Mouse (Mus musculus) spleen, postnatal 4 days (tissue): ENCODE results near the gene Tmem52.
"Not testable (repeated sequence)": the region's sequence is repeated elsewhere in the genome, so short reads cannot be mapped to it uniquely, and the experiment has no call there.

ENCODE experiments used
- DNase-seq, 2 experiments: peaks; one replicate each; pipeline ENCODE4 v3.0.0; 2022; ENCODE audit warnings: low spot score in 2 of 2

Tmem52 gene

DNA sequence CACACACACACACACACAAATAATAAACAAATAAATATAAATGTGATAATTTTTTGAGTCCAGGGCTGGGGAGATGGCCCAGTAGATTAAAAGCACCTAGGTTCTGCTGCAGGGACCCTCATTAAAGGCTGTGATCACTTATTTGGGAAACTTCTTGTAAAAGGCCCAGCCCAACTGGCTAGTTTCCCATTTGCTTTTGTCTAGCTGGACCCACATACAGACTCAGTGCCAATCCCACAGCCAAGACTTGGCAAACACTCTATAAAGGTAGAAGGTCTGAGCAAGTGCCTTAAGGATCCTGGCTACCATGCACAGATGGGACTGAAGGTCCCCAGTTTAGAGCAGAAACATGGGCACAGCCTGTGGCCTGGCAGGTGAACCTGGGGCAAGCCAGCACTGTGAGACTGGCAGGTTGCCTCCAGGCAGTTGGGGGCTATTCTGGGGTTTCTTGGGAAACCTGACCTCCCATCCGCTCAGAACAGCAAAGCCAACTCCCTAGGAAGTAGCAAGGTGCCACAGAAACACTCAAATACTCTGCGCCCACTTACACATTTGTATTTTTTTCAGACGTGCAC lies 3.9 kb downstream of the Tmem52 start:
- no peak for DNase-seq

DNA sequence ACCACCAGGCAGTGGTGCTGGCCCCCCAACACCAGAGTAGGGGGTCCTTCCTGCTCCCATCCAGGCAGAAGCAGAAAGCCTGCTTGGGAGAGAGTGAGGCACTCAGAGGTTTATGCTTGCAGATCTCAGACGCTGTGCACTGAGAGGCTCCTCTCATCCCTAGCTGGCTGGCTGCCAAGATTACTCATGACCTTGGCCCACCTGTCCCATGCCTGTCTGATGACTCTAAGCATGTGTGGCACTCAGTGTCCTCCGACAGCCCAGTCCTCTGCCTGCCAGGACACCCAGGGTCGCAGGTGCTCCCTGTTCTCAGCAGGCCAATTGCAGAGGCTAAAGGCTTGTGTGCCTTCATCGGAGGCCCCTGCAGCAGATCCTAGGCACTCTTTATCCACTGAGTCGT lies 4.4 kb downstream of the Tmem52 start:
- DNase-seq, result peak in 1 of 2 experiments; percentile 59

DNA sequence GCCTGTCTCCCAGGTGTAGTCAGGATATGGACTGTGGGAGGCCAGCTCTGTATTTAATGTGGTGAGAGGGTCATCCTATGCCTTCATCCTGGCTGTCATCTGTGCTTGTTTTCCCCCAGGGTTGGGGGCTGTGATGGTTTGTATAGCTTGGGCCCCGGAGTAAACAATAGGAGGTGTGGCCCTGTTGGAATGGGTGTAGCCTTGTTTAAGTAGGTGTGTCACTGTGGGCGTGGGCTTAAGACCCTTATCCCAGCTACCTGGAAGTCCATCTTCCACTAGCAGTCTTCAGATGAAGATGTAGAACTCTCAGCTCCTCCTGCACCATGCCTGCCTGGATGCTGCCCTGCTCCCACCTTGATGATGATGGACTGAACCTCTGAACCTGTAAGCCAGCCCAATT lies 4.9 kb downstream of the Tmem52 start:
- not testable (repeated sequence) for DNase-seq

DNA sequence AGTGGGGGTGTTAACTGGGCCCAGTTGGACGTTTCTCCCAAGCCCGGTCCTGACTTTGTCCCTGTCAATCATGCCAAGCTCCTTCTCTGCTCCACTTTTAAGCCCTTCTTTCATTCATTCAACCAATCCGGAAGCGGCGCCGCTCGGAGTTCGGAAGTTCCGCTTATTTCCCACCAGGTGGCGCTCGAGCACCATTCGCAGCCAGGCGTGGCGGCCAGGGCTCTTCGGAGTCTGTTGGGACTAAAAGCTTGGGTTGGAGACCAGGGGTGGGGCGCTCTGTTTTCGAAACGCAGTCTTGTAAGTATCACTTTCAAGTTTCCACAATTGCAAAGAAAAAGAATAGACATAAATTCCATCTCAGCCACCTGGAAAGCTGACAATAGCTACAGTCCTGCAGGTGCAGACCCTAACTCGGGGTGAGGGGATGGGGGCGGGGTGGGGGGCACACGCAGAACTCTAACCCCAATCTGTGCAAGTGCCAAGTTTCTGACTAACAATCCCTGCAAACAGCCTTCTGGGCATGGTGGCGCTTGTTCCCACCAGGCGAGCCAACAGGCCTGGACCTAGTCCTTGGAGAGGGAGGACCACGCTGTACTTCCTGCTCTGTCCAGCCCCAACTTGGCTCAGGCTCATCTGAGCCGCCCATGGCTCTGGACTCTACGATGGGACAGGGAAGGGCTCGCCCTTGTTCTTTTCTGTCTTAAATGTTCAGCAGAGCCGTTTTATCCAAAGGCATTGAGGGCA lies 12.6 kb downstream of the Tmem52 start:
- peak; percentile 79 to 95 for DNase-seq

DNA sequence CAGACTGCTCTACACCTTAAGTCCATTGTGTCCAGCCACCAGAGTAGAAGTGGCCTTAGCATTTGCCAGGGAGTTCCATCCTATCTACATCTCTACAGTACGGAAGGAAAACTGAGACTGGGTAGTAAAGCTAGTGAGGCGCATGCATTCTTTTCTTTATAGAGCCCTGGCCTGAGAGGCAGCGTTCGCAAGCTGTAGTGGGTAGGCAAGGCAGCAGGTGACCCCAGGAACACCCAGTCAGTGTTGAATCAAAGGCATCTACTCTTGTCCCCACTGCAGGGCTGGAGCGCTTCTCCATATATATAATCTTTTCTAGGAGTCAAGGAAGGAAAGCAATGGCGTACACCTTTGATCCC lies 13.2 kb downstream of the Tmem52 start:
- DNase-seq, result no peak

DNA sequence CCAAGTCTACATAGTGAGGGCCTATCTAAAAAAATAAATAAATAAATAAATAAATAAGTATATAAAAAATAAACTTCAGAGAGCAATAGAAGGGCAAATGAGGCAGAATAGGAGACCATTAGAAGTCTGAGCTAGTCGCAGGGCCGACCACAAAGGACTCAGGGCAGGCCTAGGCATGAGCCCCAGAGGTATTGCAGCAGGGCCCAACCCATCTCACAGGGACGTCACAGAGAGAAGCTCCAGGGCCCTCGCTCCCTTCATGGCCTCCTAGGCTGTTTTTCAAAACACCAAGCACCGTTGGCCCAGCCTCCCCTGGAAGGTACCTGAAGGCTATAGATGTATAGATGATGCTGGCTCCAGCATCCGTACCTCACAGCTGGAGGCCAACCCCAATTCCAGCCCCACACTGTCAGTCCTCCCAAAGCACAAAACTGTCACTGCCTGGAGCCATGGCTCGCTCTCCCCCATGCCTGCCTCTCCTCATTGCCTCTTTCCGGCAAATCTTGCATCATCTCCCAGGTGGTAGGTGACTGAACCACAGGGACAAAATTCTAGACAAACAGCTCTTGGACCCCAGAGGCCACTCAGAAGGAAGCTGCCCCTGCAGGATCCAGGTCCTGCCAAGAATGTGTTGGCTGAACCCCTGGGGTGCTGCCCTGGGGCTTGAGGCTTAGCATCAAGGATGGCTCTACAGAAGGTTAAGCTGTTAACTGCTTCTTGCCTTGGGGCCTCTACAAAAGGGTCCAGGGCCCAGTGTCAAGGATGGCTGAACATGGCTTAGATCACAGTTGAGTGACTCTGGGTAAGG lies 14.0 kb downstream of the Tmem52 start:
- DNase-seq, result no peak

DNA sequence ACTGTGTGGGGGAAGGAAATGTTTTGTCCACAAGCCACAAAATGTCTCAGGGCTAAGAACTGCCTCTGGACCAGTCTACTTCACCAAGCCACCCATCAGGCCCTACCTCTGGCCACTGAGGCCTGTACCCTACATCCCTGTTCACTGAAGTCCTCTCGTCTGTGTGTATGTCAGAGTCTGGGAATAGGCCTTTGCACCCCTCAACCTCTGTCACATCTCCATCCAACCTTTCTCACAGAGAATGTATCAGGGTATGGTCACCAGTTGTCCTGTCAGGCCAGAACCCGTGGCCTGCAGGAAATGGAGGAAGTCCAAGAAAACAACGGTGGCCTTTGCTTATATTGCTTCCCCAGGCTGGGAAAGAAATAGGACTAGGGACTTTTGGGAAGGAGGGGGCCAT lies 16.6 kb downstream of the Tmem52 start:
- DNase-seq, result no peak

DNA sequence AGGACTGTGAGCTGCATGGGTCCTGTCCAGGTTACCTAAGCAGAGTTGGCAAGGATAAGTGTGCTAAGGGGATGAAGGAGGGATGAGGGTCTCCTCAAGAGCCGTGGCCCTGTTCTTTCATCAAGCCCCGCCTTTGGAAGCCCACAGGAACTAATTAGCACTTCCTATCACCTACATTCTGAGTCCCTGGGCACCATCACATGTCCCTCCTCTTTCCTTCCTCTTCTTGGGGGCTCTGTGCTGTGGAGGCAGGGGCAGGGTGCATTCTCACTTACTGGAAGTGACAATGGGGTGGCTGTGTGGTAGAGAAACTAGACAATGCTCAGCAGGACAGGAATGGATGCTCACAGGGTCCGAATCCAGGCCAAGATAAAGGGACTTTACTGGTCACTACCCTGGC lies 18.8 kb downstream of the Tmem52 start:
- DNase-seq, result no peak

DNA sequence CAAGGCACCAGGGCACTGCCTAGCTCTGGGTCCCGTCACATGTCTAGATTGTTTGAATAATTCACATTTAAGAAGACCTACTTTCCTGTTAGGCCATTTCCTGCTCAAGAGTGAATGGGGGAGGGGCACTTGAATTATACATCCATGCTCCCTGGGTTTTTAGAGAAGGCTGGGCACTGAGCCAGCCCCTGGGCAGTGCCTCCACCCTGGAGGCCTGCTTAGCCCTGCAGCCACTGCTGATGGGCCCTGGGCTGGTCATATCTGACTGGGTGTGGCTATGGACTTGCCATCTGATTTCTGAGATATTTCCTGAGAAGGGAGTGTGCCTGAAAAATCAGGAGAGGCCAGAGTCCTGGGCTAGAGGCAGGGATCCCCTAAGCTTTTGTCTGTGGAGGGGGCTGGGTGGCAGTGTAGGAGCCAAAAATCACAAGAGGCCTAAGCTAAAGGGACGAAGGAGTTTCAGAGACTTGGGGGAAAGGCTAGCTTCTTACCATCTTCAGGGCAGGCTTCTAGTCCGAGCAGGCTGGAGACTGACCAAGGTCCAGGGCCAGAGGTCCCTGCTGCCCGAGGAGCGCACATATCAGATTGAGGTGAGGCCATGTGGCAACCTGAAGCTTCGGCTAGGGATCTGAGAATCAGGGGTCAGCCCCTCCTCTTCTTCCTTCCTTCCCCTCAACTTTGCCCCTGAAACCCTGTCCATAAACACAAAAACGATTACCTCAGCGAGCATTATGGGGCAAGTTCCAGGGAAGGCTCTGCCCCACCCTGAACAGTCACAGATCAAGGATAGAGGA lies 19.5 kb downstream of the Tmem52 start:
- peak; percentile 69 to 78 for DNase-seq

DNA sequence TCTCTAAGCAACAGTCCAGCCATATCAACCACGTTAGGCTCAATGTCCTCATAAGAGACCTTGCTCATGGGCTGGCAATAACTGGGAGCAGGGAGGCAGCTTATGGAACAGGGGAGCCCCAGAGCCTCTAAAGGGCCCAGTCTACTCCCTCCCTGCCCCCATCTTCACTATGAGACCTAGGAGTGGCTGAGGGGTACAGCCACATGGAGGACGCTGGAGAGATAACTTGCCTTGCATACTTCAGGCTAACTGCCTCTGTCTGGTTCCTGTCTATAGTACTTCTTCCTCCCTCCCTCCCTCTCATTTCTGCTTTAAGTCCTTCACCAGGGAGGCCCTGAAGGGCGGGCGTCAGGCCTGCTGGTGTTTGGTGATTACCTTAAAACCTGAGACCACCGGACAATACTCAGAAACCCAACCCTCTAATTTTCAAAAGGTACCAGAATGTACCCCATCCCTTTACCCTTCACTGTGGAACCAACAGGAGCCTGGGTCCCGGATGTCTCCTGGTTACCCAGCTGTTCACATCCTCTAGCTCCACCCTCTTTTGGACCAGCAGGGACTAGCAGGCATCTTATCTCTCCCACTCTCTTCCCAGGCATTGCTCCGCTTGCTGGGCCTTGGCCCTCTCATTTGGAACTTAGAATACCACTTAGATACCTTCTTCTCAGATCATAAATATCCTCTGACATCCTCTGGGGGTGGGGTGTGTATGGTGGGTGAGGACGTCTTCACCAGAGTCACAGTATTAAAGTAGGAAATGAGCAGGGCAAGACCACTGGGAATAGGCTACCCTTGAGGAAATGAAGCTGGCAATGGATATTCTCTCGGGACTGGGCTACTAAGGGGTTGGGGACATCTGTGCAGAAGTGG lies 20.4 kb downstream of the Tmem52 start:
- DNase-seq, result no peak

DNA sequence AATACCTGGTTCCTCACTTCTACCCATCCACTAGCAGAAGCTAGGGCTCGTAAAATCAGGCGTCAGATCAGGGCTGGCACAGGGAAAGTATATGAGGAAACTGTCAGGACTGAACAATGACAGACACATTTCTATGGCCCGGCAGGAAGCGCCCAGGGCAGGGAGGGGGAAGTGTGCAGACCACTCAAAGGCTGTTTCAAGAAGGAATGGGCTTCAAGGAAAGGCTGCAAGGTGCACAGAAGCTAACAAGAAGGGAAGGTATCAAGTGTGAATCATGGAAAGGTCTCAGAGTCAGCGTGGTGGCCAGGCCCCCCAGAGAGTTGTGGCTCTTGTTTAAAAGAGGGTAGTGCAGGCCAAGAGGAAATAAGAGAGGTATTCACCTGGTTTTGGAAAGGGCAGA lies 21.5 kb downstream of the Tmem52 start:
- DNase-seq, result no peak

DNA sequence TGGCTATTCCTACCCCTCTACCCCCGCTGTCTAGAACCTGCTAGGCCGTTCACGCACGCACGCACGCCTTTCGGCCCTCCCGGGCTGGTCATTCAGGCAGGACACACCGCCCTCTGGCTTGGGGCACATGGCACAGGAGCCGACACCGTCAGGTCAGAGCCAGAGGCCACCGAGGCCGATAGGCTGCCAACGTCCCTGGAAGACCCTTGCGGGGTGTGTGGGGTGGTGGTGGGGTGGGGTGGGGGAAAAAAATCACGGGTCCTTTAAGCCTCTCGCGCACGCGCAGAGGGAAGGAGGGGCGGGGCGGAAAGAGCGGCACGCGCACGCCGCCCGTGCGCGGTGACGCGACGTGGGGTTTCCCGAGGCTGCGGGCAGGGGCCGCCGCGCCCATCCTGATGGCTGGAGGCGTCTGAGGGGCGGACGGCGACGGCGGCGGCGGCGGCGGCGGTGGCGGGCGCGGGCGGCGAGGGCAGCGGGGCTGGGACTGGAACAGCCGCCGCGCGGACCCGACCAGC lies 22.1 kb downstream of the Tmem52 start, which contains the start of gene Gnb1:
Gene Gnb1 (plus strand): TSS at position 372 of the 515 bp plus-strand sequence.
- peak; percentile 94 to 99 for DNase-seq

DNA sequence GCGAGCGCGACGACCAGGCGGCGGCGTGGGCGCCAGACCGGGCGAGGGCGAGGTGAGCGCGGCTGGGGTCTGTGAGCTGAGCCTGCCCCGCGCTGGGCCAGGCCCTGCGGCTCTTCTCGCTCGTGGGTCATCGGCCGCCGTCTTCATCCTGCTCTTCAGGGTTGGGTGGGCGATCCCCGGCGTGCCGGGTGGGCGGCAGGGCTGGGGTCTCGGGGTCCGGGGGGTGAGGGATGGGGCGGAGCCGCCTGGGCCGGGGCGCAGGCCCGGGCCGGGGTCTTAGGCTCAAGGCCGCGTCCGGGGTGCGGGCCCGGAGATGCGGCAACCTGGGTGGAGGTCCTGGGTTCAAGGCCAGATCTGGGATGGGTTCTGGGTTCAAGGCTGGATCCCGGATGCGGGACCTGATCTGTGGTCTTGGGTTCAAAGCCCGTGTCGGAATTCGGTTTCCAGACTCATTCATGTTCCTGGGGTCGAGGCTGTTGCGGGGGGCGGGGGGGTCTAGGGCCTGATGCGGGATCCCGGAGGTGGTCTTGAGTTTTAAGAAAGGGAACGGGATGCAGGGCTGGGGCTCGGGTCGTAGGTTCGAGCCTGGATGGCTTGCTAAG lies 22.7 kb downstream of the Tmem52 start:
- no peak for DNase-seq

DNA sequence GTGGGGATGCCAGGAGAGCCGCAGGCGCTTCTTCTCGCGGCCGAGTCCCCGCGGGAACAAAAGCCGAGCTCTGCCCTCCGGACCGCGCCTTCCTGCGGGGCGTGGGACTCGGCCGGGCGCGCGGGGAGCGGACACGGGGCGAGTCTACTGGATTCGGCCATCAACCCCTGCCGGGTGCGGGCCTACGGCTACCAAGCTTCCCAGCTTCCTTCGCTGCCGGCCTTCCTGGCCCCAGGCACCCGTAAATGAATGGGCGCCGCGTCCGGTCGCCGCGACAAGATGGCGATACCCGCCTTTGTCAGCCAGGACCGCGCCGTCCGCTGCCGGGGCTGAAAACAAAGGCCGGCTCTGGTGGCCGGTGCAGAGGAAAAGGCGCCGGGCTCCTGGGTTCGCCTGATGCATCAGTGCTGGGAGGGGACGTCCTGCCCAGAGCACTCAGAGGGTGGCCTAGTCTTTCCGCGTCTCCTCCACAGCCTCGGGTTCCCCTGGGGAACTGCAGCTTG lies 23.3 kb downstream of the Tmem52 start:
- DNase-seq, result peak; percentile 53 to 84

DNA sequence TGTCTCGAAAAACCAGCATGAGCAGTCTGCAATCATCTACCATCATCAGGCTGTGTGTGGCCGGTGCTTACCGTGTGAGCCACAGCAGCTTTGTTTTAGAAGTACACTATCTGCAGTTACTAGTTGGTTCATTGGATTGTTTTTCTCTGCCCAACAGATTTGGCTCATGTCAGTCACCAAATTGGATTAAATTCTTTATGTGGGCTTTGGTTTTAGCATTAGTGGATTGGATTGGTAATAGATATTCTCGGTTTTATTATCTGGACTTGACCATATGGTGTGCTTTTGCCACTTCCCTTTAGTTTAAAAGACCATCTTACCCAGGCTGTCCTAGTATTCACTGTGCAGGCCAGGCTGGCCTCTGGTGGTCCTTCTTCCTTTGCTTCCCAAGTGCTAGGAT lies 26.0 kb downstream of the Tmem52 start:
- DNase-seq, result no peak

DNA sequence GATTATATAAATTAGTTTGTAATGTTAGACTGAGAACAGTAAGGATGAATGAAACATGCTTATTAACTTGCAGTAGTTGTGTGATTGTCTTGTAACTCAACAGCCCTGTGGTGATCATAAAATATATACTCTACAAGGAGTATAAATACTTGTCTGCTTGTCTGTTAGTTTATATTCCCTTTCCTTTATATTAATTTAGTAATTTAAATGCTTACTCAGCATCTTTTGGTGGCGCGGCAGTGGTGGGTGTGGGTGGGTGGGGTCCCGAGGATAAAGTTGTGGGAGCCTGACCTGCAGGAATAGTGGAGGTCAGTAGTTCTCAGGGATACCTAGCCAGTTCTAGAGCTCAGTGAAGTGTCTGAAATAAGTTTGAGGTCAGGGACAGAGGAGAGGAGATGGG lies 29.0 kb downstream of the Tmem52 start:
- no peak for DNase-seq

DNA sequence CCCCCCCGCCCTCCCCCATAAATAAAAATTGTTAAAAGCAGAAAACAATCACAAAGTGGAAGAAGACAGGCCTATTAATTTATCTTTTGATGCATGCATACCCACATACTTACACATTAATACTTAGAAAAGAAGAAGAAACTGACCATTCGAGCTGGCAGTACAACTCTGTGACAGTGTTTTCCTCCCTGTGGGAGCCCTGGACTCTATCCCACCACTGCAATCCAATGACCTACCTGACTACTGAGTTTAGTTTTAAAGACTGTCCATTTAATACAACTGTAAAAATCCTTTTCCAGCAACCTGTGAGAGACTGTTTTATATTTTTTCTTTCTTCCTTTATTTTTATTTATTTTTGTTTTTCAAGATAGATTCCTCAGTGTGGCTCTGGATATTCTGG lies 32.2 kb downstream of the Tmem52 start:
- DNase-seq, result no peak

DNA sequence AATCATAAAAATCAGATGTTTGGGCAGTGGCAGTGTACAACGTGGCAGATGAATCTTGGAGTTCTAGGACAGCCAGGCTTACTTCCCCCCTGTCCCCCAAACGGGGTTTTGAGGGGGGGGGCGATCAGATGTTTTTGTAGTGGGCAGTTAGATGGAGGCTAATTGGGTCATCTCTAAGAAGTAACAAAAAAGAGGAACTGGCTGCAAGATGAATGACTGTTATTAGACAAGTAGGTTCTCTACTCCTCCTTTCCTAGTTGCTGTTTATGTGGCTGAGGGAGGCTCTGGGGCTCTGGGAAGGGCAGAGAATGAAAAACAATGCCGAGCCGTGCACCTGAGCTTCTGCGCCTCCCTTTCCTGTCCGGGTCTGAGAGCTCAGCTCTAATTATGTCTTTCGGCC lies 36.2 kb downstream of the Tmem52 start:
- DNase-seq, result no peak

DNA sequence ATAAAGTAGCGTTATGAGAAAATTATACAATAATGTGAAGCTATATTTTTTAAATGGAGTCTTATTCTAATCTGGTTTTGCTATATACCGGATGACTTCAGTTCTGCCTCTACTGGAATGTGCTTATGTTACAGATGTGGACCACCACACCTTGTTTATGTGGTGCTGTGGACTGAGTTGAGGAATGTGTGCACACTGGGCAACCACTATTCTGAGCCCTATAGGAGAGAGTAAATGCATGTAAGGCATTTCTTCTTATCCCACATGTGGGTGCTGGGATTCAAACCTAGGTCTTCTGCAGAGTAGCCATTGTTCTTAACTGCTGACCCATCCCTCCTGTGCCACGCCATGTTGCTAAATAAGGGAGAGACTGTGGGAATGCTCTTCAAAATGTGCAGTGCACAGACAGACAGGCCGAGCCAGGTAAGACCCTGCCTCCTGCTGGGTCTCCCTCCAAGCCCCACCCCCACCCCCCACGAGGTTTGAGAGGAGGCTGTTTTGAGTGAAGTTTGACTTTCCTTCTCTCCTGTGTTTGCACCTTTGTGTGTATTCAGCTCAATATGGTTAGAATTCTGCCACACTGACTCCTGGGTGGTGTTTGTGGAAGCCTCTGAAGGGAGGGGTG lies 36.9 kb downstream of the Tmem52 start:
- no peak for DNase-seq

DNA sequence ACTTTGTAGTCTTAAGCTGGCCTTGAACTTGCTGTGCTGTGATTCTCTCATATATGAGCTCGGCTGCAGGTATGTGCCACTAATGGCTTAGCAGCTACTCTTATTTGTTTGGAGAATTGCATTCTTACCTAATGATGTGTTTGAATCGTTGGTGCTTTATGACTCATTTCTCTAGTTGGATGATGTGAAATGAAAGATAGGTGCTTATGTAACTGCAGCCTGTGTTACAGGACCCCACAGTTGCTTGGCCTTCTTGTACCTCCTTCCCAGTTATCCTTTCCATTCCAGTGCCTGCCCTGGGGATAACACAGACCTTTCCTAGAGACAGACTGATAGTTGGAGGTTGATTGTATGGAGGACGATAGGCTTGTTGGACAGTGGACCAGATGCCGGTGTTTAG lies 39.7 kb downstream of the Tmem52 start:
- DNase-seq, result no peak
